Mouse (Mus musculus) cerebellum, adult 2 months (tissue): ENCODE measurements at regions not wholly inside any gene's neighbourhood (a gene's known extent, or its start where the extent isn't known, plus 50 kb on each side); places are given as distances from the start of the nearest gene placed in this dataset.

Experiments
- CTCF ChIP-seq: fragments of 200-500 bp; IDR thresholded peaks from 2 replicates; pipeline ENCODE4 v1.5.1; 2011; ENCODE audit warnings: low read depth, mild to moderate bottlenecking, control low read depth, low read length, moderate library complexity, borderline replicate concordance; ENCODE audit not compliant: insufficient read depth
- POLR2A ChIP-seq: fragments of 200-500 bp; IDR thresholded peaks from 2 replicates; pipeline ENCODE4 v1.6.1; 2011; ENCODE audit warnings: low read length, control low read depth, borderline replicate concordance; ENCODE audit not compliant: insufficient read depth

GRCm38 (mm10) chr15:28151678-28152077 is 51.9 kb upstream of the Dnah5 start:
- TF ChIP-seq CTCF (no peak), POLR2A (no peak)
